Mouse (Mus musculus) left cerebral cortex, postnatal 25 days (tissue): ENCODE measurements around the gene Skint4. TPM values are rescaled to one million over a fixed set of nuclear protein-coding genes. Genes with fewer than 3 reads are reported as not detected.

Source experiments
- DNase-seq, 2 experiments: peaks; one replicate each; pipeline ENCODE4 v3.0.0; 2022; ENCODE audit warnings: low spot score in 2 of 2, mixed read lengths in 1 of 2
- intact Hi-C: fragments of 180-260 bp; cut with DNase I; formaldehyde crosslinking; loops from one replicate; pipeline ENCODE4 v1.15.1; 2025
- total RNA-seq, 2 experiments: library from RNA; stranded (reverse); gene quantifications; 2 replicates each; pipeline ENCODE4 v1.2.3; 2021

Skint4 gene
- total RNA-seq, result not detected

- intact Hi-C loops, result no loop called here
- no peak for DNase-seq
Observed at GRCm38 (mm10) chr4:112071716-112072115, at the start of gene Skint4. Gene Skint4 (plus strand): TSS chr4:112072016.

Other genes with a start within 250 kb of the Skint4 start
- gene Slc5a9, start 169.1 kb upstream of the Skint4 start, total RNA-seq, result not detected
- not detected for gene Skint8, start 152.6 kb upstream of the Skint4 start, total RNA-seq
- under 1 TPM; 0.21 to 0.28 TPM for gene Skint7, start 99.1 kb upstream of the Skint4 start, total RNA-seq
- gene Skint1, start 65.7 kb upstream of the Skint4 start, total RNA-seq, result not detected
- not detected for gene Skint3, start 160.2 kb downstream of the Skint4 start, total RNA-seq